Mouse (Mus musculus): Measurements from ENCODE around the gene Casp9. TPM values are rescaled to one million over a fixed set of nuclear protein-coding genes. Genes with fewer than 3 reads are reported as not detected.

Casp9 gene
- polyA plus RNA-seq, 1 experiment from 2014 or later, result 21.7 TPM

DNA sequence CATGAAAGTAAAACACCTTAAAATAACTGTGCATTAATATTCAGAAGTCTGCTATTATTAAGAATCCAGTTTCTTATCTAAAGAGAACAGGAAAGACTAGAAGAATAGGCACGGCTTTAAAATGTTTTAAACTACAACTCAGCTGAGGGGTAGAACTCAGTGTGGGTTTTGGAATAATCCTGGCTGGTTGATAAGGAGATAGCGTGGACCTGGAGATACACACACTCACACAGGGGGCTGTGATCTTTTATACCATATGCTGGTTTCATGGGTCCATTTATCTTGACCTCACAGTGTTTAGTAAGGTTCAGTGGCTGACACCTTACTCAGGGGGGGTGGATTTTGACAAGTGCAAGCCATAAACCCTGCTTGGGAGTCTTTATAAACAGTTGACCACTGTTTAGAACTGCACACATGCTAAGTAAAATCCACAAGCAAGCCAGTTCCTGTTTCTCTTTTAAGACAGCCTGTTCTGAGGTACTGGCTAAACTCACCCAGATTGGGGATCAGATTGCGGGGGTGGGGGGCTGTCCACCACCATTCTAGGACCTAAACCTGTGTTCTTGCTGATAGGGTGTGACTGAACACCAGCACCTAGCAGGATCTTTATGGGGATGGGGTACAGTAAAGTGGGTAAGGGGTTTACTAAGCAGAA lies 3.7 kb upstream of the Casp9 start:
- Histone ChIP-seq H3K4me1 (ENCODE audit: control insufficient read depth, insufficient read depth, low read length) (peaks cover 6% of the 10 kb centered on the region), H3K4me3 (ENCODE audit: low read depth, low read length) (peak overlapping the region; percentile 95), H3K36me3 (ENCODE audit: control insufficient read depth, insufficient read depth, low read length) (no peaks in the 10 kb centered on the region), H3K9ac (ENCODE audit: low read length) (peak overlapping the region; percentile 96), H3K4me2 (ENCODE audit: low read depth) (peak overlapping the region; percentile 85), H3K27ac (ENCODE audit: low read depth, low read length) (no peak overlapping the region; the same call in 1 of the 2 replicates), H3K27me3 (ENCODE audit: control insufficient read depth, insufficient read depth, low read length) (no peaks in the 10 kb centered on the region), H3K9me3 (ENCODE audit: control insufficient read depth, low read length) (no peaks in the 10 kb centered on the region)
- DNase-seq (ENCODE audit: low spot score) (no peak), ATAC-seq (ENCODE audit: insufficient read depth, low FRiP score, low TSS enrichment) (no peak)
- WGBS, result 59% methylated on average over 3 of the region's 3 CpGs

DNA sequence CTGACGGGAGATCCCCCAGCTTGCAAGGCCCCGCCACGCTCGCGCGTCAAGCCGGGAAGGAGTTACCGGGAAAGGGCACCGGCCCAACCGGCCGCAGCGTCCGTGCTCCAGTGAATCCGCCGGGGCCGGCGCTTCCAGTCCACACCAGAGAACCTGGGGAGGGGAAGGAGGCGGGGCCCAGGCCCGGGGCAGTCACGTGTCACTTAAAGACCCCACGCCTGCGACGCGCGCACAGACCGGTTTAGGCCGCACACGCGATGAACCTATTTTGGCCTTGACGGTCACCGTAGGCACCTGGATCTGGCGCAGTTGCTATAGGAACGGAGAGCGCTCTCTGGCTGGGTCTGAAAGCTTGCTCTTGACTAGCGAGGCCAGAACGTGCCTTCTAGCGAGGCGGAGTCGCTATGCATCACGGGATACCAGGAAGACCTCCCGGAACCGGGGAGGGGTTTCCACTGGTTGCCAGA lies 2.9 kb upstream of the Casp9 start, which contains the start of gene Dnajc16:
TSS of gene Dnajc16 (minus strand) at position 408 of the 467 bp plus-strand sequence.
- DNase-seq (ENCODE audit: low spot score) (peak; percentile 99), ATAC-seq (ENCODE audit: insufficient read depth, low FRiP score, low TSS enrichment) (peak; percentile 86)
- peak within 1 kb of the TSS; percentile 96 for H3K9ac ChIP-seq (ENCODE audit: low read length)
- peak within 1 kb of the TSS; percentile 95 for H3K4me3 ChIP-seq (ENCODE audit: low read depth, low read length)
- peaks cover 11% of the 10 kb centered on the region for H3K4me1 ChIP-seq (ENCODE audit: control insufficient read depth, insufficient read depth, low read length)
- peak within 1 kb of the TSS; percentile 71 for H3K27ac ChIP-seq (ENCODE audit: low read depth, low read length)
- no peaks in the 10 kb centered on the region for H3K9me3 ChIP-seq (ENCODE audit: control insufficient read depth, low read length)
- no peaks in the 10 kb centered on the region for H3K27me3 ChIP-seq (ENCODE audit: control insufficient read depth, insufficient read depth, low read length)
- H3K4me2 ChIP-seq (ENCODE audit: low read depth), result peak within 1 kb of the TSS; percentile 85
- no peaks in the 10 kb centered on the region for H3K36me3 ChIP-seq (ENCODE audit: control insufficient read depth, insufficient read depth, low read length)
- WGBS, result 0% methylated on average over 42 of the region's 42 CpGs

DNA sequence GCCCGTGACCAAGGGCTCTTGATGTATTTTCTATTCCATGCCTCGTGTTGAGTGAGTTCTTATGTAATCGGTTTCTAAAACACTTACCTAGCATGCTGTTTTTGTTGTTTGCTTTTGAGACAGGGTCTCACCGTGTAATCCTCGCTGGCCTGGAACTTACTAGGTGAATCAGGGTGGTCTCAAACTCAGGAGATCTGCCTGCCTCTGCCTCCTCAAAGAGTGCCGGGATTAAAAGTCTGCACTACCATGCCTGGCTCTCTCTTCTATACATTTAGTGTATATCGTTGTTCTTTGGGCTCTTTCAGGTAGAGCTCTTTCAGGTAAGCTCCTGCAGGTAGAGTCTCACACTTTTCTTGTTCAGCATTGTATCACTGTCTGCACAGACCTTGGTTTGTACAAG lies 1.9 kb upstream of the Casp9 start:
- H3K27ac ChIP-seq (ENCODE audit: low read depth, low read length), result no peak overlapping the region
- WGBS, result 91% methylated on average over 7 of the region's 7 CpGs
- no peak overlapping the region for H3K9ac ChIP-seq (ENCODE audit: low read length)

DNA sequence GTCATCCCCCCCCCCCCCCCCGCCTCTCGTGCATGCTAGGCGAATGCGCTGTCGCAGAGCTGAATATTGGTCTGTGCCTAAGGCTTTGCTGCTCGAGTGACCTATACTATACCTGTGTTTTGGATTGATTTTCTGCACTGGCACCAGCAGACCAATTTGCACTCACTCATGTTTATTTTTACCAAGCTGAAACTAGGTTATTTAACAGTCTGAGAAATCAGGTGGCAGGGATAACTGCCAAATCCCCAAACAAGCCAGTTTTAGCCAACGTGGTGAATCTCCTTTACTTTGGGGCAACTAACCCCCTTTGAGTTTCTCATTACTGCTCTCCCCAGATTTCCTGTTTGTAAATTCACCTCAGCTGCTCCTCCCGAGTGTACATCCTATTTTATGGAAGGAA lies 1.5 kb upstream of the Casp9 start:
- ATAC-seq (ENCODE audit: insufficient read depth, low FRiP score, low TSS enrichment) (no peak), DNase-seq (ENCODE audit: low spot score) (no peak)
- H3K4me2 ChIP-seq (ENCODE audit: low read depth), result no peak overlapping the region
- H3K36me3 ChIP-seq (ENCODE audit: control insufficient read depth, insufficient read depth, low read length), result no peaks in the 10 kb centered on the region
- peaks cover 11% of the 10 kb centered on the region for H3K4me1 ChIP-seq (ENCODE audit: control insufficient read depth, insufficient read depth, low read length)
- WGBS, result 93% methylated on average over 8 of the region's 8 CpGs
- H3K4me3 ChIP-seq (ENCODE audit: low read depth, low read length), result no peak overlapping the region
- no peak overlapping the region for H3K27ac ChIP-seq (ENCODE audit: low read depth, low read length)
- H3K9ac ChIP-seq (ENCODE audit: low read length), result no peak overlapping the region
- no peaks in the 10 kb centered on the region for H3K27me3 ChIP-seq (ENCODE audit: control insufficient read depth, insufficient read depth, low read length)
- H3K9me3 ChIP-seq (ENCODE audit: control insufficient read depth, low read length), result no peaks in the 10 kb centered on the region

More for the DNA sequence above, 1.9 kb upstream of the Casp9 start:
- H3K4me2 ChIP-seq (ENCODE audit: low read depth), result no peak overlapping the region
- no peaks in the 10 kb centered on the region for H3K9me3 ChIP-seq (ENCODE audit: control insufficient read depth, low read length)
- ATAC-seq (ENCODE audit: insufficient read depth, low FRiP score, low TSS enrichment), result no peak
- H3K36me3 ChIP-seq (ENCODE audit: control insufficient read depth, insufficient read depth, low read length), result no peaks in the 10 kb centered on the region
- no peak overlapping the region for H3K4me3 ChIP-seq (ENCODE audit: low read depth, low read length)
- no peaks in the 10 kb centered on the region for H3K27me3 ChIP-seq (ENCODE audit: control insufficient read depth, insufficient read depth, low read length)
- DNase-seq (ENCODE audit: low spot score), result no peak
- H3K4me1 ChIP-seq (ENCODE audit: control insufficient read depth, insufficient read depth, low read length), result peaks cover 11% of the 10 kb centered on the region

DNA sequence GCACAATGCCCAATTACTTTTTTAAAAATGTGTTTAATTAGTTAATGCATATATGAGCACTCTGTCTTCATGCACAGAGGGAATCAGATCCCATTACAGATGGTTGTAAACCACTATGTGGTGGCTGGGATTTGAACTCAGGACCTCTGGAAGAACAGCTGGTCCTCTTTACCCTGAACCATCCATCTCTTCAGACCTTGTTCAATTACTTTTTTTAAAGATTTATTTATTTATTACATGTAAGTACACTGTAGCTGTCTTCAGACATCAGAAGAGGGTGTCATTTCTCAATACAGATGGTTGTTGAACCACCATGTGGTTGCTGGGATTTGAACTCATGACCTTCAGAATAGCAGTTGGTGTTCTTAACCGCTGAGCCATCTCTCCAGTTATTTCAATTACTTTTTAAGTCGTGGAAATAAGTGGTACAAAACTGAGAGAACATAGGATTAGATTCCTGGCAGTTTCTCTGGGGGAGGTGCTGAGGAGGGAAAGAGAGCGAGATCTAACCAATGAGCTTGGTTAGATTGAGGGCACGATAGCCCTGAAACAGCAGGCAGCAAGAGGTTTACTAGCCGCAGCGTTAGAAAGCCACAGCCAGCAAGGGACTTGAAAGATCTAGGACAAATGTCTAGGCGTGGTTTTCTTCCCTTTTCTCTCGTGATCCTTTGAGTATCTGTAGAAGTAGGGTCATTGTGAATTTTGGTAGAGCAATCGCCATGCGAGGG lies 694 bp upstream of the Casp9 start:
- H3K4me2 ChIP-seq (ENCODE audit: low read depth), result peak overlapping the region; percentile 64
- no peaks in the 10 kb centered on the region for H3K9me3 ChIP-seq (ENCODE audit: control insufficient read depth, low read length)
- peaks cover 11% of the 10 kb centered on the region for H3K4me1 ChIP-seq (ENCODE audit: control insufficient read depth, insufficient read depth, low read length)
- 0 out of 2 replicates have a peak overlapping the region, but pooled peaks have one; percentile 5 for H3K9ac ChIP-seq (ENCODE audit: low read length)
- H3K27ac ChIP-seq (ENCODE audit: low read depth, low read length), result peak overlapping the region; percentile 86
- DNase-seq (ENCODE audit: low spot score) (no peak), ATAC-seq (ENCODE audit: insufficient read depth, low FRiP score, low TSS enrichment) (no peak)
- peak overlapping the region; percentile 65 for H3K4me3 ChIP-seq (ENCODE audit: low read depth, low read length)
- 9% methylated on average over 10 of the region's 10 CpGs for WGBS
- H3K36me3 ChIP-seq (ENCODE audit: control insufficient read depth, insufficient read depth, low read length), result peaks cover 4% of the 10 kb centered on the region; the same call in 1 of the 2 replicates
- H3K27me3 ChIP-seq (ENCODE audit: control insufficient read depth, insufficient read depth, low read length), result no peaks in the 10 kb centered on the region

DNA sequence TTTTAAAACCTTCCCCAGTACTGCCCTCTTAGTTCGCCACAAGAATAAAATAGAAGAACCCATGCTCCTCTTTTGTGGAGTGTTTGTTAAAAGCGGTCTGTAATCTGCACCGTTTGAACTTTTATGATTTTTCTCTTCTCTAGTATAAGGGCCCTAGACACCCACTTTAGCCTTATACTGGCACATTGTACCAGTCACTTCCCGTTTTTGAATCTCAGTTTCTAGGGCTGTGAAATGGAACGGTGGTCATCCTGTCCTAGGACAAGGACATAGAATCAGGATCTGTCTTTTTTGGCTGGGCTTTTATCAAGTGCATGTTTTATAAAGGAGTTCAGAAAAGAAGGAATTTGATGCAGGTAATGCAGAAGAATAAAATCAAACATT lies 732 bp downstream of the Casp9 start:
- Histone ChIP-seq H3K27ac (ENCODE audit: low read depth, low read length) (peak overlapping the region; percentile 86), H3K9ac (ENCODE audit: low read length) (peak overlapping the region; percentile 71), H3K4me2 (ENCODE audit: low read depth) (peak overlapping the region; percentile 64), H3K9me3 (ENCODE audit: control insufficient read depth, low read length) (no peaks in the 10 kb centered on the region), H3K4me3 (ENCODE audit: low read depth, low read length) (peak overlapping the region; percentile 65), H3K36me3 (ENCODE audit: control insufficient read depth, insufficient read depth, low read length) (peaks cover 4% of the 10 kb centered on the region; the same call in 1 of the 2 replicates), H3K27me3 (ENCODE audit: control insufficient read depth, insufficient read depth, low read length) (no peaks in the 10 kb centered on the region), H3K4me1 (ENCODE audit: control insufficient read depth, insufficient read depth, low read length) (peaks cover 11% of the 10 kb centered on the region)
- WGBS, result 16% methylated on average over 5 of the region's 5 CpGs
- no peak for ATAC-seq (ENCODE audit: insufficient read depth, low FRiP score, low TSS enrichment)
- DNase-seq (ENCODE audit: low spot score), result no peak

DNA sequence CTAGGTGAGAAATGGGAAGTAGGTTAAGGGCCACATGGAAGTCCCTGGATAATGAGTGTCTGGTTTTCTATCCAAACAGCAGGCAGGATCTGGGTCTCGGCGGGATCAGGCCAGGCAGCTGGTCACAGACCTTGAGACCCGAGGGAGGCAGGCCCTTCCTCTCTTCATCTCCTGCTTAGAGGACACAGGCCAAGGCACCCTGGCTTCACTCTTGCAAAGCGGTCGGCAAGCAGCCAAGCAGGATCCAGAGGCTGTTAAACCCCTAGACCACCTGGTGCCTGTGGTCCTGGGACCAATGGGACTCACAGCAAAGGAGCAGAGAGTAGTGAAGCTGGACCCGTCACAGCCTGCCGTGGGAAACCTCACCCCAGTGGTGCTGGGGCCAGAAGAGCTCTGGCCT lies 2.9 kb downstream of the Casp9 start:
- Histone ChIP-seq H3K27me3 (ENCODE audit: control insufficient read depth, insufficient read depth, low read length) (no peaks in the 10 kb centered on the region), H3K9me3 (ENCODE audit: control insufficient read depth, low read length) (no peaks in the 10 kb centered on the region), H3K4me2 (ENCODE audit: low read depth) (no peak overlapping the region), H3K27ac (ENCODE audit: low read depth, low read length) (no peak overlapping the region), H3K4me3 (ENCODE audit: low read depth, low read length) (no peak overlapping the region), H3K36me3 (ENCODE audit: control insufficient read depth, insufficient read depth, low read length) (peaks cover 4% of the 10 kb centered on the region; the same call in 1 of the 2 replicates), H3K4me1 (ENCODE audit: control insufficient read depth, insufficient read depth, low read length) (peaks cover 5% of the 10 kb centered on the region; the same call in 1 of the 2 replicates), H3K9ac (ENCODE audit: low read length) (no peak overlapping the region)
- ATAC-seq (ENCODE audit: insufficient read depth, low FRiP score, low TSS enrichment) (no peak), DNase-seq (ENCODE audit: low spot score) (no peak)
- 91% methylated on average over 7 of the region's 7 CpGs for WGBS

DNA sequence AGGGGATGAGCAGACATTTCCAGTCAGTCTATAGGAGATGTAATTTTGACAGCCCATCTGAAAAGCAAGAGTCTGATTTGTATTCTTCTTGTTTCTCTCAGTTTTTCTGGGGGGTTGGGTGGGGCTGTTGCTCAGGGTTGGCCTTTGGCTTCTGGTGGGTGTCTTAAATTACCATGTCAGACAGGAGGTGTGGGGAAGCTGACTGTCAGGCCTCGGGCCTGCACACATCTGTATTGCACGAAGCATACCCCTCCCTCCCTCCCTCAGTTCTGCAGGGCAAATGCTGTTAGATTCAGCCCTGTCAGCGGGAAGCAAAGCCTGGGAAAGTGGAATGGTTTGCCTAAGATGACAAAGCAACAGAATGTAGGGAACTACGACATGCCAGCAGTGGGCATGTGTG lies 3.5 kb downstream of the Casp9 start:
- DNase-seq (ENCODE audit: low spot score), result no peak

More for the DNA sequence above, 3.5 kb downstream of the Casp9 start:
- H3K4me1 ChIP-seq (ENCODE audit: control insufficient read depth, insufficient read depth, low read length), result peaks cover 5% of the 10 kb centered on the region; the same call in 1 of the 2 replicates
- H3K4me3 ChIP-seq (ENCODE audit: low read depth, low read length), result no peak overlapping the region
- no peak overlapping the region for H3K27ac ChIP-seq (ENCODE audit: low read depth, low read length)
- H3K36me3 ChIP-seq (ENCODE audit: control insufficient read depth, insufficient read depth, low read length), result peaks cover 4% of the 10 kb centered on the region; the same call in 1 of the 2 replicates
- H3K9me3 ChIP-seq (ENCODE audit: control insufficient read depth, low read length), result no peaks in the 10 kb centered on the region
- 92% methylated on average over 4 of the region's 4 CpGs for WGBS
- ATAC-seq (ENCODE audit: insufficient read depth, low FRiP score, low TSS enrichment), result no peak
- H3K27me3 ChIP-seq (ENCODE audit: control insufficient read depth, insufficient read depth, low read length), result no peaks in the 10 kb centered on the region
- H3K9ac ChIP-seq (ENCODE audit: low read length), result no peak overlapping the region
- H3K4me2 ChIP-seq (ENCODE audit: low read depth), result no peak overlapping the region
